Mouse (Mus musculus): ENCODE measurements around the gene Elobl. TPM values are rescaled to one million over a fixed set of nuclear protein-coding genes. Genes with fewer than 3 reads are reported as not detected.
"Not testable (repeated sequence)": the region's sequence is repeated elsewhere in the genome, so short reads cannot be mapped to it uniquely, and the experiment has no call there.

Elobl gene
- polyA plus RNA-seq, 1 experiment from 2014 or later = not detected

DNA sequence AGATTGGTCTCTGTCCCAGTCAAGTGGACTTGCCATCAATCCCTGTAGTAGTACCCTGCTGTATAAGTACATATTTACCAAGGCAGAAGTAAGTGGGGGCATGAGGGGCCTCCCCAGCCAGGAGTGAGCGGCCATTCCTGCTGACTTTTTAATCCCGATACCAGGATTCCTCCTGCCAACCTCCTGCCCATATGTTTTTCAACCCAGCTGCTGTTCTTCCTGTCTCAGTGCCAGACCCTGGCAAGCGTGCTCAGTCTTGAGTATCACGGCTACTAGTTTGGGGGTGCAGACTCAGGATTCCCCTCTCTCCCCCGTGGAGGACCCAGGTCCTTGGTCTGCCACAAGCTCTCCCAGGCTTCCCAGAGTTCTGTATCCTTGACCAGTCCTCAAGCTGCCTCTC, 35.9 kb upstream of the Elobl start:
- WGBS = 74% methylated on average over 5 of the region's 5 CpGs
- no peak overlapping the region for H3K9ac ChIP-seq (ENCODE audit: low read length)
- H3K27me3 ChIP-seq (replicated peaks; ENCODE audit: control insufficient read depth, insufficient read depth, low read length) = peaks cover 15% of the 10 kb centered on the region
- H3K4me1 ChIP-seq (ENCODE audit: control insufficient read depth, insufficient read depth, low read length) = no peaks in the 10 kb centered on the region
- DNase-seq (ENCODE audit: low spot score) = no peak
- H3K9me3 ChIP-seq (replicated peaks; ENCODE audit: control insufficient read depth, low read length) = no peaks in the 10 kb centered on the region
- H3K4me3 ChIP-seq (ENCODE audit: low read depth, low read length) = no peak overlapping the region
- ATAC-seq = no peak
- H3K36me3 ChIP-seq (ENCODE audit: control insufficient read depth, insufficient read depth, low read length) = no peaks in the 10 kb centered on the region
- H3K27ac ChIP-seq (ENCODE audit: low read depth, low read length) = no peak overlapping the region
- no peak overlapping the region for H3K4me2 ChIP-seq (ENCODE audit: low read length)

DNA sequence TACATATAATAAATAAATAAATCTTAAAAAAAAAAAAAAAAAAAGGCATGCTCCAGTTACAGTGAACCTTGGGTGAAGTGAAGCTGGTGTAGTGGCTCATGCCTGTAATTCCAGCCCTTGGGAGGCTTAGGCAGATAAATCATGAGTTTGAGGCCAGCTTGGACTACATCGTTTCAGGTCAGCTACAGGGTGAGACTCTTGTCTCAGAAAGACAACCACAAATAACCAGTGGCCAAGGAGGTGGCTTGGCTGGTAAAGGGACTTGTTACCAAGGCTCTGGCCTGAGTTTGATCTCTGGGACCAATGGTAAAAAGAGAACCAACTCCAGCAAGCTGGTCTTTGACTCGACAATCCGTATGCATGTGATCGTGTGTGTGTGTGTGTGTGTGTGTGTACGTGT, 35.3 kb upstream of the Elobl start:
- Histone ChIP-seq H3K27ac (ENCODE audit: low read depth, low read length) (no peak overlapping the region), H3K9ac (ENCODE audit: low read length) (no peak overlapping the region), H3K27me3 (replicated peaks; ENCODE audit: control insufficient read depth, insufficient read depth, low read length) (peaks cover 15% of the 10 kb centered on the region), H3K4me2 (ENCODE audit: low read length) (no peak overlapping the region), H3K9me3 (replicated peaks; ENCODE audit: control insufficient read depth, low read length) (no peaks in the 10 kb centered on the region), H3K36me3 (ENCODE audit: control insufficient read depth, insufficient read depth, low read length) (no peaks in the 10 kb centered on the region), H3K4me3 (ENCODE audit: low read depth, low read length) (no peak overlapping the region), H3K4me1 (ENCODE audit: control insufficient read depth, insufficient read depth, low read length) (no peaks in the 10 kb centered on the region)
- no peak for DNase-seq (ENCODE audit: low spot score)
- WGBS = 89% methylated on average over 5 of the region's 5 CpGs
- no peak for ATAC-seq

DNA sequence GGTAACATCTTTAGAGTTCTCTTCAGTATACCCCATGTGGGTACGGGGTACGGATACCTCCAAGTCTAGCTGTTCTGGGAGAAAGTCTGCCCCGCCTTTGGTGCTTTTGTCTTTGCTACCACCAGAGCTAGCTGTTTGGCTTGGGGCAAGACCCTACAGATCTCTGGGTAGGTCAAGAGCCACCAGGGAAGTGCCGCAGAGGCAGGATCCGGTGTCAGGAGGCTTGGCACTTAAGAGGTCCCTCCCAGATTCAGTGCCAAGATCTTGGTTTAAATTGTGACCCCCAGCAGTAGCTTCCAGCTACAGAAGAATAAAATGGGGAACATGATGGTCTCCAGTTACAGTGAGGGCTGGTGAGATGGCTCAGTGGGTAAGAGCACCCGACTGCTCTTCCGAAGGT, 34.8 kb upstream of the Elobl start:
- 96% methylated on average over 7 of the region's 7 CpGs for WGBS
- H3K27ac ChIP-seq (ENCODE audit: low read depth, low read length) = no peak overlapping the region
- H3K4me3 ChIP-seq (ENCODE audit: low read depth, low read length) = no peak overlapping the region

DNA sequence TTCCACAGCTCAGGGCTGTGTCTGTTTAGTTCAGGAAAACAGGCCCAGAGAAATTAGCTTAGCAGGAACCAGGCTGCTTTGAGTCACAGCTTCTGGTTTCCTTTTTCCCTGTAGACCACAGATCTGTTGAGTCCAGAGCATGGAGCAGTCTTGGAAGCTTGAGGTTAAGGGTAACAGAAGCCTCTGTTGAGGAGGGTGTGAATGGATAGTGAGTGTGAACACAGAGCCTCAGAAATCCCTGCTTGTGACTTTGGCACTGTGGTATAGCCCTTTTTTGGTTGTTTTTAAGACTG, 33.7 kb upstream of the Elobl start:
- Histone ChIP-seq H3K9ac (ENCODE audit: low read length) (no peak overlapping the region), H3K36me3 (ENCODE audit: control insufficient read depth, insufficient read depth, low read length) (no peaks in the 10 kb centered on the region), H3K9me3 (replicated peaks; ENCODE audit: control insufficient read depth, low read length) (no peaks in the 10 kb centered on the region), H3K4me3 (ENCODE audit: low read depth, low read length) (no peak overlapping the region), H3K4me2 (ENCODE audit: low read length) (no peak overlapping the region), H3K27me3 (replicated peaks; ENCODE audit: control insufficient read depth, insufficient read depth, low read length) (peaks cover 15% of the 10 kb centered on the region), H3K4me1 (ENCODE audit: control insufficient read depth, insufficient read depth, low read length) (no peaks in the 10 kb centered on the region), H3K27ac (ENCODE audit: low read depth, low read length) (no peak overlapping the region)
- DNase-seq (ENCODE audit: low spot score) = no peak
- ATAC-seq = no peak

More for the DNA sequence above, 34.8 kb upstream of the Elobl start:
- peaks cover 15% of the 10 kb centered on the region for H3K27me3 ChIP-seq (replicated peaks; ENCODE audit: control insufficient read depth, insufficient read depth, low read length)
- ATAC-seq = no peak
- DNase-seq (ENCODE audit: low spot score) = no peak
- no peak overlapping the region for H3K9ac ChIP-seq (ENCODE audit: low read length)
- no peak overlapping the region for H3K4me2 ChIP-seq (ENCODE audit: low read length)
- no peaks in the 10 kb centered on the region for H3K9me3 ChIP-seq (replicated peaks; ENCODE audit: control insufficient read depth, low read length)
- no peaks in the 10 kb centered on the region for H3K4me1 ChIP-seq (ENCODE audit: control insufficient read depth, insufficient read depth, low read length)
- H3K36me3 ChIP-seq (ENCODE audit: control insufficient read depth, insufficient read depth, low read length) = no peaks in the 10 kb centered on the region

DNA sequence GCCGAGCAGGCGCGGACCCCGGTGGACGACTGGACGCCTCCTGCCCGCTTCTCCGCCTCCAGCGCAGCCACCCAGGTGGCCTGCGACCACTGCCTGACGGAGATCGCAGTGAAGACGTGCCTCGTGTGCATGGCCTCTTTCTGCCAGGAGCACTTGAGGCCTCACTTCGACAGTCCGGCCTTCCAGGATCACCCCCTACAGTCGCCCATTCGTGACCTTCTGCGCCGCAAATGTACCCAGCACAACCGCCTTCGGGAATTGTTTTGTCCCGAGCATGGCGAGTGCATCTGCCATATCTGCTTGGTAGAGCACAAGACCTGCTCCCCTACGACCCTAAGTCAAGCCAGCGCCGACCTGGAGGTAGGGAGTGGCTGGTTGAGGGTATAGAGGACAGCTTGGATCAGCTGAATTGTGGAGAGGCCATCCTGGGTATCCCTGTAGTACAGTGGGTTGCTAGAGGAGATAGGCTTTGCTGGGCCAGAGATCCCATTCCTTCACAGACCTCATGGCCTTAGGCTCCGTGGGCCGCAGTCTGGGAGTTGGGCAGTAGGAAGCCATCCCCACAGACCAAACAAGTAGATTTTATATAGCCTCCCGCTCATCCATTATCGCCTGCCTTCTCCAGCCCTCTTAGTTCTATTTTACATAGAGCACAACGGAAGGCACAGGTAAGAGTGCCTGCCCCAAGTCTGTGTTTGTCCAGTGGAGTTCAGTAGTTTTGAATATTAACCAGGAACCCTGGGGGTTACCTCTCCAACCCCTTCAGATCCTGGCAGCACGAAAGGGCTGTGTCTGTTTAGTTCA, 33.2 kb upstream of the Elobl start:
- Histone ChIP-seq H3K9me3 (replicated peaks; ENCODE audit: control insufficient read depth, low read length) (no peaks in the 10 kb centered on the region), H3K9ac (ENCODE audit: low read length) (peak overlapping the region; percentile 21; the same call in 1 of the 2 replicates), H3K27ac (ENCODE audit: low read depth, low read length) (no peak overlapping the region), H3K4me2 (ENCODE audit: low read length) (peak overlapping the region; percentile 48), H3K4me1 (ENCODE audit: control insufficient read depth, insufficient read depth, low read length) (no peaks in the 10 kb centered on the region), H3K27me3 (replicated peaks; ENCODE audit: control insufficient read depth, insufficient read depth, low read length) (peaks cover 15% of the 10 kb centered on the region), H3K4me3 (ENCODE audit: low read depth, low read length) (peak overlapping the region; percentile 36), H3K36me3 (ENCODE audit: control insufficient read depth, insufficient read depth, low read length) (no peaks in the 10 kb centered on the region)
- no peak for DNase-seq (ENCODE audit: low spot score)
- no peak for ATAC-seq
- 31% methylated on average over 31 of the region's 33 CpGs for WGBS

DNA sequence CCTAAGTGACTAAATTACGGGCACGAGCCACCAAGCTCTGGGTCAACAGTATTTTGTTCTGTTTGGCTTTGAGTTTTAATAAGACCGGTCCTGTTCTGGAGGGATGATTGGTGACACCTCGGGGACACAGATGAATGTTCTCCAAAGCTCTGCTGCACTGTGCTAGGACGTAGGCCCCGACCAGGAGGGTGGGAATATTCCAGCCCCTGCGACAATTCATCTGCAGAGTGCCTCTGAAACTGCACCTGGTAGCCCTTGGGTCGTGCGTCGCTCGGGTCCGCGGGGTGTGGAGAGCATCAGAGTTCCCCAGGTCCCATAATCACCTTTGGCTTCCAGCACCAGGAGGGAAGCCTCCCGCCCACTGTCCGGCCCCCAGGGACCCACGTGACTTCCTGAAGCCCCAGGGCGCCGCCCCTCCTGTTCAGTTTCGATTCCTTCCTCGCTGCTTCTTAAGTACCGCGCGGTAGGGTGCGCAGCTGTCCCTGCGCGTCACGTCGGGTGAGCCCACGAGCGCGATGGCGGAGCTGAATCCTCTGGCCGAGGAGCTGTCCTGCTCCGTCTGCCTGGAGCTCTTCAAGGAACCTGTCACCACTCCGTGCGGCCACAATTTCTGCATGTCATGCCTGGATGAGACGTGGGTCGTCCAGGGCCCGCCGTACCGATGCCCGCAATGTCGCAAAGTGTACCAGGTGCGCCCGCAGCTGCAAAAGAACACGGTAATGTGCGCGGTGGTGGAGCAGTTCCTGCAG, 32.4 kb upstream of the Elobl start, which contains the start of gene Trim25:
Gene Trim25, plus strand, starts transcription at position 403 of the 749 bp plus-strand sequence.
- peak; percentile 77 for DNase-seq (ENCODE audit: low spot score)
- no peaks in the 10 kb centered on the region for H3K9me3 ChIP-seq (replicated peaks; ENCODE audit: control insufficient read depth, low read length)
- no peak within 1 kb of the TSS for H3K27ac ChIP-seq (ENCODE audit: low read depth, low read length)
- peak within 1 kb of the TSS; percentile 21; the same call in 1 of the 2 replicates for H3K9ac ChIP-seq (ENCODE audit: low read length)
- H3K27me3 ChIP-seq (replicated peaks; ENCODE audit: control insufficient read depth, insufficient read depth, low read length) = peaks cover 15% of the 10 kb centered on the region
- ATAC-seq = peak; percentile 70
- peak within 1 kb of the TSS; percentile 48 for H3K4me2 ChIP-seq (ENCODE audit: low read length)
- H3K36me3 ChIP-seq (ENCODE audit: control insufficient read depth, insufficient read depth, low read length) = no peaks in the 10 kb centered on the region
- no peaks in the 10 kb centered on the region for H3K4me1 ChIP-seq (ENCODE audit: control insufficient read depth, insufficient read depth, low read length)
- peak within 1 kb of the TSS; percentile 36 for H3K4me3 ChIP-seq (ENCODE audit: low read depth, low read length)
- 3% methylated on average over 48 of the region's 48 CpGs for WGBS

DNA sequence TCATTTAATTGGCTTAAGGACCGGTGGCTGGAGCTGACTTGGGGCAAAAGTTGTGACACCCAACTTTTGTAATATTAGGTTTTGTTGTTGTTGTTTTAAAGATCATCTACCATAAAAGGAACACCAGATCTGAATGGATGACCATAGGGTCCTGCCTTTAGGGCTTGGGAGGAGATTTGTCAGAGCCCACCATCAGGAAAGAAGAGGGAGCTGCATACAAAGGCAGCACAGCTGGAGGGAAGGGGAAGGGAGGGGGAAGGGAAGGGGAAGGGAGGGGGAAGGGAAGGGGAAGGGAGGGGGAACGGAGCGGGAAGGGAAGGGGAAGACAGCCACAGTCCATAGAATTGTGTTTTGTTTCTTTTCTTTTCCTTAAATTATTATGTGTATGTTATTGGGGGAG, 31.7 kb upstream of the Elobl start:
- Histone ChIP-seq H3K9me3 (replicated peaks; ENCODE audit: control insufficient read depth, low read length) (no peaks in the 10 kb centered on the region), H3K27me3 (replicated peaks; ENCODE audit: control insufficient read depth, insufficient read depth, low read length) (peaks cover 15% of the 10 kb centered on the region), H3K27ac (ENCODE audit: low read depth, low read length) (no peak overlapping the region), H3K9ac (ENCODE audit: low read length) (no peak overlapping the region), H3K36me3 (ENCODE audit: control insufficient read depth, insufficient read depth, low read length) (no peaks in the 10 kb centered on the region), H3K4me2 (ENCODE audit: low read length) (no peak overlapping the region), H3K4me3 (ENCODE audit: low read depth, low read length) (no peak overlapping the region), H3K4me1 (ENCODE audit: control insufficient read depth, insufficient read depth, low read length) (no peaks in the 10 kb centered on the region)
- ATAC-seq = no peak
- DNase-seq (ENCODE audit: low spot score) = no peak
- 6% methylated on average over 3 of the region's 3 CpGs for WGBS

DNA sequence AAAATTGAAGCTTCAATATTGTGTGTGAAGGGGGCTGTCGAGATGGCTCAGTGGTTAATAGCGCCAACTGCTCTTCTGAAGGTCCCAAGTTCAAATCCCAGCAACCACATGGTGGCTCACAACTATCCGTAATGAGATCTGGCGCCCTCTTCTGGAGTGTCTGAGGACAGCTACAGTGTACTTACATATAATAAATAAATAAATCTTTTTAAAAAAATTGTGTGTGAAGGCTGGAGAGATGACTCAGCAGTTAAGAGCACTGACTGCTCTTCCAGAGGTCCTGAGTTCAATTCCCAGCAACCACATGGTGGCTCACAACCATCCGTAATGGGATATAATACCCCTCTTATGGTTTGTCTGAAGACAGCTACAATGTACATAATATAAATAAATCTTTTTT, 30.6 kb upstream of the Elobl start:
- not testable (repeated sequence) for H3K27ac ChIP-seq (ENCODE audit: low read depth, low read length); DNase-seq (ENCODE audit: low spot score); H3K4me3 ChIP-seq (ENCODE audit: low read depth, low read length); H3K36me3 ChIP-seq (ENCODE audit: control insufficient read depth, insufficient read depth, low read length); H3K9ac ChIP-seq (ENCODE audit: low read length); H3K4me1 ChIP-seq (ENCODE audit: control insufficient read depth, insufficient read depth, low read length); H3K9me3 ChIP-seq (replicated peaks; ENCODE audit: control insufficient read depth, low read length); ATAC-seq; H3K4me2 ChIP-seq (ENCODE audit: low read length)
- peaks cover 15% of the 10 kb centered on the region for H3K27me3 ChIP-seq (replicated peaks; ENCODE audit: control insufficient read depth, insufficient read depth, low read length)
- 89% methylated on average over 5 of the region's 5 CpGs for WGBS

DNA sequence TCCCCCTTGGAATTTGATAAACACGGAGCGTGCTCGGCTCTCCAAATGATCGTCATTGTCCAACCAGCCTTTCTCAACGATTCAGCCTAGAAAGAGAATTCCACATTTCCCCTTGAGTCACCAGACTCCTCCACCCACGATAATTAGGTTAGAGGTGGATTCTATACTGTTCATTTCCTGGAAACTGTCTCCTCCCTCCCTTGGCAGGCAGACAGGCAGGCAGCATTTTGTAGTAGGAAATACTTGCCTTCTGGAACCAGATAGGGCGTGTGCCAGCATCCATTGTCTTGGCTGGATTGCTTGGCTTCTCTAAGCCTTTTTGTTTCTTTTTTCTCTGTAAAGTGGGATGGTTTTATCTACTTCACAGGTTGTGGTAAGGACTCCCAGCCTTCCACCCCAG, 29.7 kb upstream of the Elobl start:
- no peak overlapping the region for H3K4me3 ChIP-seq (ENCODE audit: low read depth, low read length)
- ATAC-seq (no peak), DNase-seq (ENCODE audit: low spot score) (no peak)
- no peak overlapping the region for H3K9ac ChIP-seq (ENCODE audit: low read length)
- no peaks in the 10 kb centered on the region for H3K4me1 ChIP-seq (ENCODE audit: control insufficient read depth, insufficient read depth, low read length)
- H3K27me3 ChIP-seq (replicated peaks; ENCODE audit: control insufficient read depth, insufficient read depth, low read length) = peaks cover 15% of the 10 kb centered on the region
- H3K27ac ChIP-seq (ENCODE audit: low read depth, low read length) = no peak overlapping the region
- H3K36me3 ChIP-seq (ENCODE audit: control insufficient read depth, insufficient read depth, low read length) = peaks cover 3% of the 10 kb centered on the region; the same call in 1 of the 2 replicates
- no peak overlapping the region for H3K4me2 ChIP-seq (ENCODE audit: low read length)
- no peaks in the 10 kb centered on the region for H3K9me3 ChIP-seq (replicated peaks; ENCODE audit: control insufficient read depth, low read length)
- 73% methylated on average over 7 of the region's 7 CpGs for WGBS
